Mouse (Mus musculus): Measurements from ENCODE around the gene Adamts17. TPM values are rescaled to one million over a fixed set of nuclear protein-coding genes. Genes with fewer than 3 reads are reported as not detected.

Adamts17 gene
- polyA plus RNA-seq, 1 experiment: 4.2 TPM

- Histone ChIP-seq H3K4me3 (ENCODE audit: insufficient read depth, low read length) (no peak overlapping the region), H3K4me1 (ENCODE audit: control insufficient read depth, insufficient read depth, low read length) (no peaks in the 10 kb centered on the region), H3K27ac (ENCODE audit: insufficient read depth, low read length) (no peak overlapping the region)
- TF ChIP-seq CTCF (IDR thresholded peaks at IDR 0.05; ENCODE audit: extremely low read depth, insufficient read depth, low read length) (no peak), POLR2A (IDR thresholded peaks at IDR 0.05; ENCODE audit: extremely low read depth, insufficient read depth, low read length) (no peak)
These were observed 328.8 kb downstream of the Adamts17 start for GRCm38 (mm10) chr7:67168288-67168687.

- Histone ChIP-seq H3K4me3 (ENCODE audit: insufficient read depth, low read length) (no peak overlapping the region), H3K27ac (ENCODE audit: insufficient read depth, low read length) (no peak overlapping the region), H3K4me1 (ENCODE audit: control insufficient read depth, insufficient read depth, low read length) (no peaks in the 10 kb centered on the region)
- TF ChIP-seq CTCF (IDR thresholded peaks at IDR 0.05; ENCODE audit: extremely low read depth, insufficient read depth, low read length): no peak
- TF ChIP-seq POLR2A (IDR thresholded peaks at IDR 0.05; ENCODE audit: extremely low read depth, insufficient read depth, low read length): no peak
These were observed 329.4 kb downstream of the Adamts17 start for GRCm38 (mm10) chr7:67168763-67169569.

- no peak overlapping the region for H3K4me3 ChIP-seq (ENCODE audit: insufficient read depth, low read length)
- no peak overlapping the region for H3K27ac ChIP-seq (ENCODE audit: insufficient read depth, low read length)
- TF ChIP-seq POLR2A (IDR thresholded peaks at IDR 0.05; ENCODE audit: extremely low read depth, insufficient read depth, low read length) (no peak), CTCF (IDR thresholded peaks at IDR 0.05; ENCODE audit: extremely low read depth, insufficient read depth, low read length) (no peak)
- no peaks in the 10 kb centered on the region for H3K4me1 ChIP-seq (ENCODE audit: control insufficient read depth, insufficient read depth, low read length)
These were observed 334.1 kb downstream of the Adamts17 start for GRCm38 (mm10) chr7:67173522-67174195.

- H3K4me1 ChIP-seq (ENCODE audit: control insufficient read depth, insufficient read depth, low read length): no peaks in the 10 kb centered on the region
- no peak overlapping the region for H3K27ac ChIP-seq (ENCODE audit: insufficient read depth, low read length)
- H3K4me3 ChIP-seq (ENCODE audit: insufficient read depth, low read length): no peak overlapping the region
- TF ChIP-seq CTCF (IDR thresholded peaks at IDR 0.05; ENCODE audit: extremely low read depth, insufficient read depth, low read length): no peak
- no peak for TF ChIP-seq POLR2A (IDR thresholded peaks at IDR 0.05; ENCODE audit: extremely low read depth, insufficient read depth, low read length)
These were observed 344.3 kb downstream of the Adamts17 start for GRCm38 (mm10) chr7:67183786-67184185.

GRCm38 (mm10) chr7:67199412-67199811, 359.9 kb downstream of the Adamts17 start:
- no peak overlapping the region for H3K27ac ChIP-seq (ENCODE audit: insufficient read depth, low read length)
- TF ChIP-seq CTCF (IDR thresholded peaks at IDR 0.05; ENCODE audit: extremely low read depth, insufficient read depth, low read length): peak; percentile 91
- TF ChIP-seq POLR2A (IDR thresholded peaks at IDR 0.05; ENCODE audit: extremely low read depth, insufficient read depth, low read length): no peak
- H3K4me1 ChIP-seq (ENCODE audit: control insufficient read depth, insufficient read depth, low read length): no peaks in the 10 kb centered on the region
- H3K4me3 ChIP-seq (ENCODE audit: insufficient read depth, low read length): no peak overlapping the region

Other genes with a start within 250 kb of the Adamts17 start
- 9.2 and 9.7 TPM in 2 replicates for gene Asb7, start 150.1 kb upstream of the Adamts17 start, polyA plus RNA-seq (2012; rRNA removed)
- 10.0 and 10.3 TPM in 2 replicates for gene Lins1, start 149.8 kb upstream of the Adamts17 start, polyA plus RNA-seq (2012; rRNA removed)
- 0.25 and 0.58 TPM in 2 replicates for gene Cers3, start 96.2 kb upstream of the Adamts17 start, polyA plus RNA-seq (2012; rRNA removed)